Comparison of ENCODE assay signal across 25 mouse cellular contexts in the genomic region with DNA sequence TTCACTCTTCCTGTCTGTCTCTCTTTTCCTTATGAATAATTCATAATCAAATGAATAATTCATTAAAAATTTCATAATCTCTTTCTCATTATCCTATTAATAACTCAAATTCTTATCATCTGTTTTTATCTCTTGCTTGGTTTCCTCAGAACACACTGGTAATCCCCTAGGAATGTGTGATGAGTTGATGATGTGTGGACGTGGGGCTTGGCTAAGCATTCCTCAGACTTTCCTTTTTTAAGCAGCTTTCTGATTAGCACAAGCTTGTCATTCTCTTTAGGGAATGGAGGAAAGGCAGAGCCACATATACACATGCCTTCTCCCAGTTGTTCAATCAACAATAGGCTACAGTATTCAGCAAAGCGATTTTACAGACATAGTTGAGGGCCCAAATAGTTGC.
DNase-seq lines count a peak whose midpoint lies in the region; ATAC-seq lines count a peak whose summit lies in the region.
"Had no signal": no experiment of that assay in that cellular context is flagged by ENCODE, and none has a peak within 500 bp of the region (broad histone marks: within the 10 kb centered on the region; RNA-seq: fewer than 3 reads in every experiment).

No protein-coding gene starts in this region.

- no peak for DNase-seq in heart, postnatal 10 days
- DNase-seq in midbrain, embryonic 14.5 days = peak; percentile 7
- DNase-seq in cerebellum, postnatal 36 days = no peak
- DNase-seq: cerebellum, adult 2 months; forebrain, postnatal 0 days; gastrocnemius, postnatal 36 days; heart, postnatal 36 days; kidney, adult 11 months; layer of hippocampus, adult 9-11 months; retina, postnatal 1 day; right cerebral cortex, postnatal 25 days; spleen, adult 18-20 months; thymus, postnatal 14 days had no signal

- no peaks in the 10 kb centered on the region for H3K27me3 ChIP-seq in heart, embryonic 11.5 days (ENCODE audit: control insufficient read depth, insufficient read depth, low read length)
- H3K27me3 ChIP-seq in midbrain, embryonic 14.5 days (ENCODE audit: control insufficient read depth, insufficient read depth, low read length) = no peaks in the 10 kb centered on the region
- H3K27me3 ChIP-seq in midbrain, embryonic 13.5 days = no peaks in the 10 kb centered on the region
- H3K27me3 ChIP-seq in lung, embryonic 16.5 days (ENCODE audit: control insufficient read depth, insufficient read depth, low read depth, low read length) = no peaks in the 10 kb centered on the region
- no peaks in the 10 kb centered on the region for H3K27me3 ChIP-seq in forebrain, embryonic 15.5 days
- H3K27me3 ChIP-seq: hindbrain, embryonic 13.5 days; limb, embryonic 13.5 days; liver, embryonic 12.5 days; megakaryocyte, embryonic 14.5 days; midbrain, embryonic 15.5 days; neural tube, embryonic 12.5 days had no signal

- no peaks in the 10 kb centered on the region for H3K9me3 ChIP-seq in heart, embryonic 11.5 days (replicated peaks; ENCODE audit: control insufficient read depth, low read length)
- H3K9me3 ChIP-seq in midbrain, embryonic 14.5 days (ENCODE audit: control insufficient read depth, low read length) = no peaks in the 10 kb centered on the region
- 0 out of 2 replicates have a peak, but pooled peaks cover 5% of the 10 kb centered on the region for H3K9me3 ChIP-seq in midbrain, embryonic 13.5 days
- H3K9me3 ChIP-seq in lung, embryonic 16.5 days (ENCODE audit: control insufficient read depth, low read length) = peaks cover 5% of the 10 kb centered on the region
- no peaks in the 10 kb centered on the region for H3K9me3 ChIP-seq in forebrain, embryonic 15.5 days
- H3K9me3 ChIP-seq: liver, embryonic 12.5 days; megakaryocyte, embryonic 14.5 days; midbrain, embryonic 15.5 days; neural tube, embryonic 12.5 days had no signal

- peaks cover 5% of the 10 kb centered on the region; the same call in 1 of the 2 replicates for H3K4me1 ChIP-seq in heart, embryonic 11.5 days (ENCODE audit: control insufficient read depth, insufficient read depth, low read length)
- no peaks in the 10 kb centered on the region for H3K4me1 ChIP-seq in midbrain, embryonic 14.5 days (ENCODE audit: control insufficient read depth, insufficient read depth, low read length)
- no peaks in the 10 kb centered on the region for H3K4me1 ChIP-seq in midbrain, embryonic 13.5 days (replicated peaks)
- peaks cover 7% of the 10 kb centered on the region for H3K4me1 ChIP-seq in lung, embryonic 16.5 days (replicated peaks; ENCODE audit: control insufficient read depth, insufficient read depth, low read length)
- H3K4me1 ChIP-seq in forebrain, embryonic 15.5 days = no peaks in the 10 kb centered on the region
- H3K4me1 ChIP-seq: forebrain, embryonic 10.5 days; hindbrain, embryonic 13.5 days; limb, embryonic 13.5 days; liver, embryonic 12.5 days; midbrain, embryonic 15.5 days; neural tube, embryonic 12.5 days had no signal

- H3K27ac ChIP-seq in heart, embryonic 11.5 days (ENCODE audit: low read depth, low read length) = peak overlapping the region; percentile 29; the same call in 1 of the 2 replicates
- no peak overlapping the region for H3K27ac ChIP-seq in midbrain, embryonic 14.5 days (replicated peaks; ENCODE audit: low read depth, low read length)
- no peak overlapping the region for H3K27ac ChIP-seq in midbrain, embryonic 13.5 days
- H3K27ac ChIP-seq in lung, embryonic 16.5 days (ENCODE audit: low read length) = 0 out of 2 replicates have a peak overlapping the region, but pooled peaks have one; percentile 2
- H3K27ac ChIP-seq in forebrain, embryonic 15.5 days (replicated peaks) = no peak overlapping the region
- H3K27ac ChIP-seq: forebrain, embryonic 10.5 days; hindbrain, embryonic 13.5 days; kidney, postnatal 0 days; limb, embryonic 13.5 days; liver, embryonic 12.5 days; midbrain, embryonic 15.5 days; neural tube, embryonic 12.5 days had no signal

- intact Hi-C loops in heart, postnatal 10 days (cut with DNase I) = no loop called here

- ATAC-seq in heart, embryonic 11.5 days (replicated peaks; ENCODE audit: insufficient number of reproducible peaks, low FRiP score, low TSS enrichment) = no peak
- no peak for ATAC-seq in midbrain, embryonic 14.5 days (ENCODE audit: low FRiP score, low TSS enrichment)
- no peak for ATAC-seq in midbrain, embryonic 13.5 days
- peak; percentile 56 for ATAC-seq in lung, embryonic 16.5 days (ENCODE audit: low read depth)
- no peak for ATAC-seq in forebrain, embryonic 15.5 days (replicated peaks)
- ATAC-seq: forebrain, postnatal 0 days; liver, embryonic 12.5 days; midbrain, embryonic 15.5 days had no signal

- no peaks in the 10 kb centered on the region for H3K36me3 ChIP-seq in heart, embryonic 11.5 days (ENCODE audit: control insufficient read depth, insufficient read depth, low read length)
- no peaks in the 10 kb centered on the region for H3K36me3 ChIP-seq in midbrain, embryonic 14.5 days (ENCODE audit: control insufficient read depth, insufficient read depth, low read length)
- H3K36me3 ChIP-seq in midbrain, embryonic 13.5 days = no peaks in the 10 kb centered on the region
- no peaks in the 10 kb centered on the region for H3K36me3 ChIP-seq in lung, embryonic 16.5 days (ENCODE audit: control insufficient read depth, insufficient read depth, low read length)
- no peaks in the 10 kb centered on the region for H3K36me3 ChIP-seq in forebrain, embryonic 15.5 days
- H3K36me3 ChIP-seq: forebrain, embryonic 10.5 days; hindbrain, embryonic 13.5 days; limb, embryonic 13.5 days; liver, embryonic 12.5 days; midbrain, embryonic 15.5 days; neural tube, embryonic 12.5 days had no signal

- no peak overlapping the region for H3K9ac ChIP-seq in heart, embryonic 11.5 days (ENCODE audit: low read depth, low read length)
- no peak overlapping the region for H3K9ac ChIP-seq in midbrain, embryonic 14.5 days (replicated peaks; ENCODE audit: low read length)
- H3K9ac ChIP-seq in midbrain, embryonic 13.5 days (replicated peaks) = no peak overlapping the region
- H3K9ac ChIP-seq in lung, embryonic 16.5 days (ENCODE audit: low read length) = no peak overlapping the region
- no peak overlapping the region for H3K9ac ChIP-seq in forebrain, embryonic 15.5 days (replicated peaks)
- H3K9ac ChIP-seq: forebrain, postnatal 0 days; hindbrain, embryonic 13.5 days; limb, embryonic 13.5 days; liver, embryonic 12.5 days; midbrain, embryonic 15.5 days; neural tube, embryonic 12.5 days had no signal

- 49% methylated on average over 2 of the region's 2 CpGs for WGBS in heart, embryonic 11.5 days (ENCODE audit: insufficient replicate concordance)
- WGBS in midbrain, embryonic 14.5 days = 63% methylated on average over 2 of the region's 2 CpGs
- WGBS in midbrain, embryonic 13.5 days = 62% methylated on average over 2 of the region's 2 CpGs
- 60% methylated on average over 2 of the region's 2 CpGs for WGBS in lung, embryonic 16.5 days
- 71% methylated on average over 2 of the region's 2 CpGs for WGBS in forebrain, embryonic 15.5 days

- H3K4me2 ChIP-seq in heart, embryonic 11.5 days = no peak overlapping the region
- no peak overlapping the region for H3K4me2 ChIP-seq in midbrain, embryonic 14.5 days (ENCODE audit: low read length)
- no peak overlapping the region for H3K4me2 ChIP-seq in midbrain, embryonic 13.5 days (replicated peaks)
- no peak overlapping the region for H3K4me2 ChIP-seq in lung, embryonic 16.5 days (ENCODE audit: low read depth, low read length)
- no peak overlapping the region for H3K4me2 ChIP-seq in forebrain, embryonic 15.5 days (replicated peaks)
- H3K4me2 ChIP-seq: hindbrain, embryonic 13.5 days; limb, embryonic 13.5 days; liver, embryonic 12.5 days; midbrain, embryonic 15.5 days; neural tube, embryonic 12.5 days had no signal

- no peak overlapping the region for H3K4me3 ChIP-seq in heart, embryonic 11.5 days (ENCODE audit: low read depth, low read length)
- no peak overlapping the region for H3K4me3 ChIP-seq in midbrain, embryonic 14.5 days (replicated peaks; ENCODE audit: low read depth, low read length)
- H3K4me3 ChIP-seq in midbrain, embryonic 13.5 days (replicated peaks) = no peak overlapping the region
- H3K4me3 ChIP-seq in lung, embryonic 16.5 days (ENCODE audit: low read length) = no peak overlapping the region
- no peak overlapping the region for H3K4me3 ChIP-seq in forebrain, embryonic 15.5 days
- H3K4me3 ChIP-seq: forebrain, embryonic 10.5 days; hindbrain, embryonic 13.5 days; limb, embryonic 13.5 days; liver, embryonic 12.5 days; megakaryocyte, embryonic 14.5 days; midbrain, embryonic 15.5 days; neural tube, embryonic 12.5 days had no signal

Comparison
In these comparisons a context has a peak if more than half of its experiments do, and no peak if none do; other contexts are left out.
1. H3K27ac ChIP-seq: peak in heart, embryonic 11.5 days (single experiment) and lung, embryonic 16.5 days (single experiment); none in midbrain, embryonic 14.5 days (single experiment), midbrain, embryonic 13.5 days (single experiment) and forebrain, embryonic 15.5 days (single experiment).